Mouse (Mus musculus): ENCODE data around the gene Ccdc167. TPM values are rescaled to one million over a fixed set of nuclear protein-coding genes. Genes with fewer than 3 reads are reported as not detected.

Ccdc167 gene
- polyA plus RNA-seq, 1 experiment from 2014 or later, result 13.6 TPM

DNA sequence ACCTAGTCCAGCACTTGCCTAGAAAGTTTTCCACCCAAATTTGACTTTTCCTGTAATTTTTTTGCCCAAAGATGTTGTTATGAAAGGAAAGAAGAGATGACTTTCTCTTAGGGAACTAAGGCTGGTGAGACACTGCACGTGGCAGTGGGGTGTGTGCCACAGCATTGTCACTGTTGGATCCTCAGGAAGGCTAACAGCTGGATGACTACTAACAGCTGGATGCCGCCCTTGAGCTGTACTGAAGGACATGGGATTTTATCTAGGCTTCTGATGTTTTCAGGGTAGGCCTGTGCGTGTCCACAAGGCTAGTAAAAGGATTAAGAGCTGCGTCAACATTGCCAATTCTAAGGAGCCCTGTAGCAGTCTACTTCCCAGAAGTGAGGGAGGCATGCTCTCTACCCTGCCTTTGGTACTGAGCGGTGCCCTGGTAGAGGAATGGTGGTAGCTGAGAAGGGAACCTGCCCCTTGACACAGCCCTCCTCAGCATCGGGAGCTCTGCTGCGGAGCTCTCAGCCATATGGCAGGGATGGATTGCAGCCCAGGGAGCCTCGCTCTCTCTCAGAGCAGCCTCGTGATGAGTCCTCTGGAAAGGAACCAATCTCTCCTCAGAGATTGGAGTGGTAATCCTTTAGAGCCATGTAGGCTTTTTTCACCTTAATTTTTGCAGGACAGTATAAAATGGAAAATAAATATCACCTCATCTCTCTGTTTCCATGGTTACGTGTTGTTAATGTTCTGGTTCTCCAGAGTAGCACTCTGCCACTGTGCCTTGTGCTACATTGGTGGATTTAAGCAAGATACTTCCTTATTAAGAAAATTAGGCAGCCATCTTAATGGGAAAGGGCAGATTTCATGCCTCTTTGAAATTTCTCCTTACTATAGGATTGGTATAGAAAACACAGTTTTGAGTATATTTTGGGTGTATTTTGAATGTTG lies 48.5 kb downstream of the Ccdc167 start:
- no peak for ATAC-seq (ENCODE audit: low read depth)
- WGBS, result 72% methylated on average over 10 of the region's 10 CpGs
- Histone ChIP-seq H3K27me3 (ENCODE audit: control insufficient read depth, insufficient read depth, low read depth, low read length) (no peaks in the 10 kb centered on the region), H3K27ac (ENCODE audit: low read length) (no peak overlapping the region), H3K36me3 (ENCODE audit: control insufficient read depth, insufficient read depth, low read length) (peaks cover 8% of the 10 kb centered on the region), H3K4me2 (ENCODE audit: low read depth, low read length) (no peak overlapping the region), H3K4me3 (ENCODE audit: low read length) (no peak overlapping the region), H3K4me1 (replicated peaks; ENCODE audit: control insufficient read depth, insufficient read depth, low read length) (no peaks in the 10 kb centered on the region; the same call in 1 of the 2 replicates), H3K9ac (ENCODE audit: low read length) (no peak overlapping the region), H3K9me3 (ENCODE audit: control insufficient read depth, low read length) (no peaks in the 10 kb centered on the region)

DNA sequence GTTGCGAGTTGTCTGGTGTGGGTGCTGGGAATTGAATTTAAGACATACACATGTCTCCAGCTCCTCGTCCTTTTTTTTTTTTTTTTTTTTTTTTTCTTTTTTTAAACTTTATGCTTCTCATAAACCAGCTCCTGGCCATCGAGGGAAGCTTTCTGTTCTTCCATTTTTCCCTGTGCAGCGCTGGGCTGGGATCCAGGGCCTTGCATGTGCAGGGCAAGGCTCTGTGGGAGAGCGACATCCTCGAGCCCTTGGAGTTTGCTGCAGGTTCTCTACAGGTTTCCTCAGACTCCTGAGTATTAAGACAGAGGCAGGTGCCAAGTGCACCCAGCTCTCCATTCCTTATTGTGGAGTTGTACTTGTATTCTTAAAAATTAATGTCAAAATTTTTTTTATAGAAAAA lies 54.7 kb downstream of the Ccdc167 start:
- H3K36me3 ChIP-seq (ENCODE audit: control insufficient read depth, insufficient read depth, low read length), result peaks cover 9% of the 10 kb centered on the region
- no peak overlapping the region for H3K9ac ChIP-seq (ENCODE audit: low read length)
- H3K4me2 ChIP-seq (ENCODE audit: low read depth, low read length), result no peak overlapping the region
- no peaks in the 10 kb centered on the region for H3K27me3 ChIP-seq (ENCODE audit: control insufficient read depth, insufficient read depth, low read depth, low read length)
- no peak overlapping the region for H3K4me3 ChIP-seq (ENCODE audit: low read length)
- WGBS, result 88% methylated on average over 6 of the region's 6 CpGs
- H3K27ac ChIP-seq (ENCODE audit: low read length), result no peak overlapping the region
- peaks cover 3% of the 10 kb centered on the region for H3K4me1 ChIP-seq (replicated peaks; ENCODE audit: control insufficient read depth, insufficient read depth, low read length)
- no peak for ATAC-seq (ENCODE audit: low read depth)
- H3K9me3 ChIP-seq (ENCODE audit: control insufficient read depth, low read length), result no peaks in the 10 kb centered on the region

DNA sequence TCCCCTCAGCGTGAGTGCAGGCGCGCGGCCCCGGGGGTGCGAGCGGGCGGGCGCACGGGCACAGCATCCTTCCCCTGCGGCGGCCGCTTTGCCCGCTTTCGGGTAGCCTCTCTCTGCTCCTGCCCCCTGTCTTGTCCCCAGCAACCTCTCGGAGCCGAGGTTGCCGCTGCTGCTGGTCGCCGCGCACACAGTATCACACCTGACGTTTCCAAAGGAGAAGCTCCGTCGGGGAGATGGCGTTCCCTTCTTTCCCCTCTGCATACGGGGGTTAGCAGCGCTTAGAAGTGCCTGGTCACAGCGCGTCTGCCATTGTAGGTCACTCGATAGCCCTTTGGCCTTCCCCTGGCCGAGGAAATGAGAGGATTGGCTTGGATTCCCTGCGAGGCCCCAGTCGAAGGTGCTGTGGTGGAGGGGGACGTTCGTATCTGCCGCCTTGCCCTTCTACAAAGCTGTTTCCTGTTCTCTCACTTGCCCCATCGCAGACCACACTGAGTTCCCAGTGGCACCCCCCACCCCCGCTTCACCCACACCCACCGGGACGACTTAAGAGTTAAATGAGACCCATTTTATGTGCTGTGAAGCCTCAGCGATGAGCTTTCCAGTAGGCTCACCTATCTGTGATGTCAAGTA lies 56.0 kb downstream of the Ccdc167 start:
- Histone ChIP-seq H3K9me3 (ENCODE audit: control insufficient read depth, low read length) (no peaks in the 10 kb centered on the region), H3K27me3 (ENCODE audit: control insufficient read depth, insufficient read depth, low read depth, low read length) (no peaks in the 10 kb centered on the region), H3K4me2 (ENCODE audit: low read depth, low read length) (peak overlapping the region; percentile 65), H3K4me1 (replicated peaks; ENCODE audit: control insufficient read depth, insufficient read depth, low read length) (peaks cover 3% of the 10 kb centered on the region), H3K36me3 (ENCODE audit: control insufficient read depth, insufficient read depth, low read length) (peaks cover 9% of the 10 kb centered on the region), H3K9ac (ENCODE audit: low read length) (peak overlapping the region; percentile 96), H3K4me3 (ENCODE audit: low read length) (peak overlapping the region; percentile 99), H3K27ac (ENCODE audit: low read length) (peak overlapping the region; percentile 92)
- no peak for ATAC-seq (ENCODE audit: low read depth)
- 0% methylated on average over 41 of the region's 41 CpGs for WGBS

DNA sequence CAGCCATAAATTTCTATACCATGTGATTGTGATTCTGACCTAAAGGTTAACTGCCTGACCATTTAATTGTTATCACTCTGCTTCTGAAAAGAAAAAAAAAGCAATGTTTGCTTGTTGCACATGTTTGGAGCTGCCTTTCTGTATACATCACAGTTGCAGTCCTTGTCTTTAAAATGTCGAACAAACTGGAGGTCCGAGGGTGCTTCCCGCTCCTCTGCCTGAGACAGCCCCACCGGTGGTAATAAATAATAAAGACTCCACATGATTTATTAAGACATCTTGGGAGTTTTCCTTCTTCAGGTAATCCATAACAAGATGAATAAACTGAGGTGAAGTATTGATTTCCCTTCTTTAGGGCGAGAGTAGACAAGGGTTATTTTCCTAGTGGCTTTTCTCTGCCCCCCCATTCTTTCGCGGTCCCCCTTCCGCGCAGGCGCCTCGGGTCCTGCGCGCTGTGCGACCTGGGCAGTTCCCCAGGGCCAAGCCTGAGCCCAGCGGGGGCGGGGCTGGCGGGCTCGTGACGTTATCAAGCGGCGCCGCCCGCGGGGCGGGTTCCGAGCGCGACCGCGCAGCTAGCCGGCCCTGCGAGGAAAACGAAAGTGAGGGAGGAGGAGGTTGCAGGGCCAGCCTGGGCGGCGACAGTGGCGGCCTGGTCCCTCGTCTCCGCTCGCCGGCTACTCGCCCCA lies 56.6 kb downstream of the Ccdc167 start, which contains the start of gene Cmtr1:
Gene Cmtr1, plus strand, starts transcription at position 520 of the 686 bp plus-strand sequence.
- H3K4me3 ChIP-seq (ENCODE audit: low read length), result peak within 1 kb of the TSS; percentile 99
- WGBS, result under 1% methylated on average over 41 of the region's 41 CpGs
- ATAC-seq (ENCODE audit: low read depth), result peak; percentile 99
- no peaks in the 10 kb centered on the region for H3K9me3 ChIP-seq (ENCODE audit: control insufficient read depth, low read length)
- H3K9ac ChIP-seq (ENCODE audit: low read length), result peak within 1 kb of the TSS; percentile 96
- H3K27ac ChIP-seq (ENCODE audit: low read length), result peak within 1 kb of the TSS; percentile 92
- peaks cover 8% of the 10 kb centered on the region for H3K36me3 ChIP-seq (ENCODE audit: control insufficient read depth, insufficient read depth, low read length)
- H3K27me3 ChIP-seq (ENCODE audit: control insufficient read depth, insufficient read depth, low read depth, low read length), result no peaks in the 10 kb centered on the region
- peak within 1 kb of the TSS; percentile 81 for H3K4me2 ChIP-seq (ENCODE audit: low read depth, low read length)
- H3K4me1 ChIP-seq (replicated peaks; ENCODE audit: control insufficient read depth, insufficient read depth, low read length), result peaks cover 3% of the 10 kb centered on the region

DNA sequence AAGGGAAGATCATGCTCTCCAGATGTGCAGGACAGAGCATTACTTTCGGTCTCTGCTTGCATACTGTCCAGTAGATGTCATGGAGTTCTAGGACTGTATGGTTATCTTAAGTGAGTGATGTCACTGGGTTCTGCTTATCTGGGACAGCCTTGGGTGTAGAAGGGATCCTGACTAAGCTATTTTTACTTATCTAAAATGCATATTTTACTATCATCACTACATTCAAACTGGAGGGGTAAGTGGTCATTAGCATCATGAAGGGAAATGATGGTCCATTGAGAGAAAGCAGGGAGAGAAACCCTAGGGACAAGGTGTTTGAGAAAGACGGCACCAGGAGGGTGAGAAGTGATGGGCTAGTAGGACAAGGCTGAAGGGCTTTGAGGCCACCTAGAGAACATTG lies 58.6 kb downstream of the Ccdc167 start:
- ATAC-seq (ENCODE audit: low read depth), result no peak
- H3K27me3 ChIP-seq (ENCODE audit: control insufficient read depth, insufficient read depth, low read depth, low read length), result no peaks in the 10 kb centered on the region
- H3K9ac ChIP-seq (ENCODE audit: low read length), result no peak overlapping the region
- H3K4me3 ChIP-seq (ENCODE audit: low read length), result no peak overlapping the region
- H3K36me3 ChIP-seq (ENCODE audit: control insufficient read depth, insufficient read depth, low read length), result 0 out of 2 replicates have a peak, but pooled peaks cover 2% of the 10 kb centered on the region
- peaks cover 3% of the 10 kb centered on the region for H3K4me1 ChIP-seq (replicated peaks; ENCODE audit: control insufficient read depth, insufficient read depth, low read length)
- H3K9me3 ChIP-seq (ENCODE audit: control insufficient read depth, low read length), result no peaks in the 10 kb centered on the region
- H3K4me2 ChIP-seq (ENCODE audit: low read depth, low read length), result no peak overlapping the region
- 45% methylated on average over 2 of the region's 2 CpGs for WGBS
- no peak overlapping the region for H3K27ac ChIP-seq (ENCODE audit: low read length)

DNA sequence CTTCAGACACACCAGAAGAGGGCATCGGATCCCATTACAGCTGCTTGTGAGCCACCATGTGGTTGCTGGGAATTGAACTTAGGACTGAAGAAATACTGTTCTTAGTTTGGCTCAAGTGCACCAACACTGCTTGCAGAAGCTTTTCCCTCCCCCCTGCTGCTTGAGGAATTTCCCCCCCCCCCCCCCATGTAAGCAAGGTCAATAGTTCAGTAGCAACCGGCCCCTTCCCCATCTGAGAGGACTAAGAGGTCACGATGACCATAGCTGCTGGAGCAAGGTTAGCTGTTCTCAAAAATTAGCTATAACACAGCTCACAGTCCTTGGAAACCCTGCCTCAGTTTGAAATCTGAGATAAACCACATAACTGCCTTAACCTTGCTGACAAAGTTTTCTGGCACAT lies 74.6 kb downstream of the Ccdc167 start:
- H3K4me1 ChIP-seq (replicated peaks; ENCODE audit: control insufficient read depth, insufficient read depth, low read length), result no peaks in the 10 kb centered on the region
- H3K36me3 ChIP-seq (ENCODE audit: control insufficient read depth, insufficient read depth, low read length), result peaks cover 27% of the 10 kb centered on the region
- H3K4me3 ChIP-seq (ENCODE audit: low read length), result no peak overlapping the region
- no peak overlapping the region for H3K9ac ChIP-seq (ENCODE audit: low read length)
- no peaks in the 10 kb centered on the region for H3K9me3 ChIP-seq (ENCODE audit: control insufficient read depth, low read length)
- 56% methylated on average over 3 of the region's 3 CpGs for WGBS
- H3K27ac ChIP-seq (ENCODE audit: low read length), result no peak overlapping the region
- ATAC-seq (ENCODE audit: low read depth), result no peak
- H3K4me2 ChIP-seq (ENCODE audit: low read depth, low read length), result no peak overlapping the region
- H3K27me3 ChIP-seq (ENCODE audit: control insufficient read depth, insufficient read depth, low read depth, low read length), result no peaks in the 10 kb centered on the region

DNA sequence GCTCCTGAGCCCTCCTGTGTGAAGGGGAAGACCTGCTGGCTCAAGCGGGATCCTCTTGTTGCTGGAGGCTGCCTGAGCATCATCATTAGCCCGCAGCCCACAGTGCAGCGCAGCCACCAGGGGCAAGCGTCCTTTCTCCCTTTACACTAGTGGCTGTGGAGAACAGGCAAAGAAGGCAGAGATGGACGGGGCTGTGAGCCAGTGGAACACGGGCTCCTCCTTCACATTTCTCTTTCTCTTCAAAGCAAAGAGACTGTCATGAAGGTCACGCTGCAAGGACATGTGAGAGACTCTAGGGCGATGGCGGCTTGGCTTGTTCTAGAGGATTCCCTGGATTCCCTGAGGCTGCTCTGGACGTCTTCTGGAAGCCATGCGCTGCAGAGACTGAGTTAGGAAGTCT lies 75.9 kb downstream of the Ccdc167 start:
- H3K4me3 ChIP-seq (ENCODE audit: low read length), result no peak overlapping the region
- H3K4me1 ChIP-seq (replicated peaks; ENCODE audit: control insufficient read depth, insufficient read depth, low read length), result no peaks in the 10 kb centered on the region
- H3K9ac ChIP-seq (ENCODE audit: low read length), result no peak overlapping the region
- no peaks in the 10 kb centered on the region for H3K27me3 ChIP-seq (ENCODE audit: control insufficient read depth, insufficient read depth, low read depth, low read length)
- peaks cover 33% of the 10 kb centered on the region for H3K36me3 ChIP-seq (ENCODE audit: control insufficient read depth, insufficient read depth, low read length)
- no peak overlapping the region for H3K27ac ChIP-seq (ENCODE audit: low read length)
- H3K4me2 ChIP-seq (ENCODE audit: low read depth, low read length), result no peak overlapping the region
- no peaks in the 10 kb centered on the region for H3K9me3 ChIP-seq (ENCODE audit: control insufficient read depth, low read length)
- 95% methylated on average over 11 of the region's 11 CpGs for WGBS
- no peak for ATAC-seq (ENCODE audit: low read depth)

DNA sequence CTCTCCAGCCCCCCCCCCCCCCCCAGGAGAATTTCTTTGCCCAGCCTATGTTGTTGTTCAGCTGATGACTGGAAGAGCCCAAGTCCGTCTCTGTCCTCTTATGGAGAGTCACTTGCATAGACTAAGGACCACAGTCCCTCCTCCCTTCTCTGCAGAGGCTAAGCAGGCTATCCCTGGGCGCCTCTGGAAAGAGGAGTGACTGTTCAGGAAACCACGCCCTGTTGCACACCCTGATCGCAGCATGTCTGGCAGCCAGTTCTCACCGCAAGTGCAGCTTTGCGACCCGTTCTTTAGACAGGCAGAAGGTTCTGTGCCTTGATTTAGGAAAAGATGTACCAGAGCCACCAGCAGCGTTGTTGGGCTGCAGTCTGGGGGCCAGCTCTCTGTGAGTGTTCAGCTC lies 78.9 kb downstream of the Ccdc167 start:
- H3K27me3 ChIP-seq (ENCODE audit: control insufficient read depth, insufficient read depth, low read depth, low read length), result no peaks in the 10 kb centered on the region
- WGBS, result 81% methylated on average over 8 of the region's 8 CpGs
- no peak for ATAC-seq (ENCODE audit: low read depth)

DNA sequence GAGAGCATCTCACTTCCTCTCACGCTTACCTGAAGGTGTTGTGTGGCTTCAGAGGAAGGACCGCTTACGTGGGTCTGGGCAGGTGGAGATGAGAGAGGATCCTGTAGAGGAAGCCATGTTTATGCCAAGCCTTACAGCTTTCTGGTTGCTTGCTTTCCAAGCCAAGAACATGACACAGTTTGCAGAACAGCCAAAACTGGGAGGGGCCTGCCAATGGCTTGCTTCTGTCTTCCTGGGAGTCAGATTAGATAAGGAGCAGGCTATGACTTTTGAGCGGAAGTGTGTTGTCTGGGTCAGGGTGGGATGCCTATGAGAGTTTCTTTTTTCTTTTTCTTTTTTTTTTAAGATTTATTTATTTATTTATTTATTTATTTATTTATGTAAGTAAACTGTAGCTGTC lies 79.5 kb downstream of the Ccdc167 start:
- no peaks in the 10 kb centered on the region for H3K9me3 ChIP-seq (ENCODE audit: control insufficient read depth, low read length)
- H3K27ac ChIP-seq (ENCODE audit: low read length), result no peak overlapping the region
- H3K4me1 ChIP-seq (replicated peaks; ENCODE audit: control insufficient read depth, insufficient read depth, low read length), result no peaks in the 10 kb centered on the region
- no peak overlapping the region for H3K4me2 ChIP-seq (ENCODE audit: low read depth, low read length)
- 78% methylated on average over 4 of the region's 4 CpGs for WGBS
- no peak overlapping the region for H3K9ac ChIP-seq (ENCODE audit: low read length)
- H3K4me3 ChIP-seq (ENCODE audit: low read length), result no peak overlapping the region
- no peak for ATAC-seq (ENCODE audit: low read depth)
- H3K36me3 ChIP-seq (ENCODE audit: control insufficient read depth, insufficient read depth, low read length), result peaks cover 41% of the 10 kb centered on the region
- H3K27me3 ChIP-seq (ENCODE audit: control insufficient read depth, insufficient read depth, low read depth, low read length), result no peaks in the 10 kb centered on the region

More for the DNA sequence above, 78.9 kb downstream of the Ccdc167 start:
- peaks cover 40% of the 10 kb centered on the region for H3K36me3 ChIP-seq (ENCODE audit: control insufficient read depth, insufficient read depth, low read length)
- no peaks in the 10 kb centered on the region for H3K9me3 ChIP-seq (ENCODE audit: control insufficient read depth, low read length)
- H3K4me1 ChIP-seq (replicated peaks; ENCODE audit: control insufficient read depth, insufficient read depth, low read length), result no peaks in the 10 kb centered on the region
- no peak overlapping the region for H3K27ac ChIP-seq (ENCODE audit: low read length)
- H3K4me3 ChIP-seq (ENCODE audit: low read length), result no peak overlapping the region
- H3K4me2 ChIP-seq (ENCODE audit: low read depth, low read length), result no peak overlapping the region
- no peak overlapping the region for H3K9ac ChIP-seq (ENCODE audit: low read length)
